Mouse (Mus musculus): ENCODE measurements around the gene Krtap24-1. TPM values are rescaled to one million over a fixed set of nuclear protein-coding genes. Genes with fewer than 3 reads are reported as not detected.

The Krtap24-1 gene
- polyA plus RNA-seq, 1 experiment from 2014 or later: not detected

DNA sequence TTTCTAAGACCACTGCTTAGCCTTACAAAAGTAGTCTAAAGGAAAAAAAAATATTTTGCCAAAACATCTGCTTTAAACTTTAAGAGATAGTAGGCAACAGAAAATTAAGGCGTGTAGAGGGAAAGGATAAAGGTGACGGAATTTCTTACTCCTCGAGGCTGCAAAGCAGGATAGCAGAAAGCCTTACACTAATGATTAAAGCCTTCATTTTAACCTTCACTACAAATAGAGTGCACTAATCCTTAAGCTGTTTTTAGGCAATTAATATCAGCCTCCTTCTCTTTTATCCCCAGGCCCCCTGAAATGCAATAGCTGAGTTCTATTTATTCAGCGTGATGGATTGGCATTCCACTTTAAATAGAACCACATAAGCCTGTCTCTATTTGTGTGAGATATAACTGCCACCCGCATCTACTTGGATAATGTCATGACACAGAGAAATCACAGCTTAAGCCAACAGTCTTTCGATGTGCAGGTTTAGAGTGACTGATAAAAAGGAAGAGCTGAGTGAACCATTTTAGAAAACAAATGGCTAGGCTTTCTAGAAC, 50.4 kb downstream of the Krtap24-1 start:
- no peak overlapping the region for H3K9ac ChIP-seq
- H3K4me2 ChIP-seq (replicated peaks): no peak overlapping the region
- H3K9me3 ChIP-seq: no peaks in the 10 kb centered on the region
- H3K4me1 ChIP-seq: no peaks in the 10 kb centered on the region
- ATAC-seq (ENCODE audit: insufficient number of reproducible peaks, insufficient read depth, low FRiP score, low TSS enrichment): no peak
- no peak overlapping the region for H3K27ac ChIP-seq
- H3K4me3 ChIP-seq: no peak overlapping the region
- 49% methylated on average over 6 of the region's 6 CpGs for WGBS
- no peaks in the 10 kb centered on the region for H3K36me3 ChIP-seq
- H3K27me3 ChIP-seq: no peaks in the 10 kb centered on the region

Other genes with a start within 250 kb of the Krtap24-1 start
- gene Cldn17, start 105.3 kb downstream of the Krtap24-1 start, polyA plus RNA-seq (2016; fragmentation: Nextera tagmentation; extraction: Ambion mirVana): not detected in 2 replicates
- gene Cldn8, start 49.1 kb downstream of the Krtap24-1 start, polyA plus RNA-seq (2016; fragmentation: Nextera tagmentation; extraction: Ambion mirVana): 4.8 and 5.3 TPM in 2 replicates
- not detected in 2 replicates for gene 2310079G19Rik, start 15.4 kb upstream of the Krtap24-1 start, polyA plus RNA-seq (2016; fragmentation: Nextera tagmentation; extraction: Ambion mirVana)
- not detected in 2 replicates for gene Krtap26-1, start 35.5 kb upstream of the Krtap24-1 start, polyA plus RNA-seq (2016; fragmentation: Nextera tagmentation; extraction: Ambion mirVana)
- gene Krtap27-1, start 59.4 kb upstream of the Krtap24-1 start, polyA plus RNA-seq (2016; fragmentation: Nextera tagmentation; extraction: Ambion mirVana): not detected in 2 replicates
- gene 2310061N02Rik, start 95.7 kb upstream of the Krtap24-1 start, polyA plus RNA-seq (2016; fragmentation: Nextera tagmentation; extraction: Ambion mirVana): not detected in 2 replicates
- not detected in 2 replicates for gene Krtap13-1, start 116.6 kb upstream of the Krtap24-1 start, polyA plus RNA-seq (2016; fragmentation: Nextera tagmentation; extraction: Ambion mirVana)
- not detected in 2 replicates for gene Krtap13, start 139.4 kb upstream of the Krtap24-1 start, polyA plus RNA-seq (2016; fragmentation: Nextera tagmentation; extraction: Ambion mirVana)
- not detected in 2 replicates for gene 2310034C09Rik, start 146.6 kb upstream of the Krtap24-1 start, polyA plus RNA-seq (2016; fragmentation: Nextera tagmentation; extraction: Ambion mirVana)
- gene 2310057N15Rik, start 161.9 kb upstream of the Krtap24-1 start, polyA plus RNA-seq (2016; fragmentation: Nextera tagmentation; extraction: Ambion mirVana): not detected in 2 replicates
- gene Gm5965, start 165.6 kb upstream of the Krtap24-1 start, polyA plus RNA-seq (2016; fragmentation: Nextera tagmentation; extraction: Ambion mirVana): not detected in 2 replicates
- gene Gm20741, start 199.9 kb upstream of the Krtap24-1 start, polyA plus RNA-seq (2016; fragmentation: Nextera tagmentation; extraction: Ambion mirVana): not detected in 2 replicates
- gene Krtap15, start 207.9 kb upstream of the Krtap24-1 start, polyA plus RNA-seq (2016; fragmentation: Nextera tagmentation; extraction: Ambion mirVana): not detected in 2 replicates
- not detected in 2 replicates for gene Krtap14, start 213.9 kb upstream of the Krtap24-1 start, polyA plus RNA-seq (2016; fragmentation: Nextera tagmentation; extraction: Ambion mirVana)